7 mouse cellular contexts compared by ENCODE assay signal in the genomic region with DNA sequence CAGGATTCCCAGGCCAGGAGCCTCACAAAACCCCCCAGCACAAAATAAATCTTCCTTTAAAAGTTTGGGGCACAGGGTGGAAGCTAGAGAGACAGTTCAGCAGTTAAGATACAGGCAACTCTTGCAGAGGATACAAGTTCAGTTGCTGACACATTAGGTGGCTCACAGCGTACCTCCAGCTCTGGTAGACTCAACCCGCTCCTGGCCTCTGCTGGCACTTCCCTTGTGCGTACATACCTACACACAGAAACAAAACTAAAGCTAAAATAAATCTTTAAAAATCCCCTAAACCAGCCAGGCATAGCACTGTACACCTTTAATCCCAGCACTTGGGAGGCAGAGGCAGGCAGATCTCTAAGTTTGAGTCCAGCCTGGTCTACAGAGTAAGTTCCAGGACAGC.
"Had no signal": no experiment of that assay in that cellular context is flagged by ENCODE, and none has a peak within 500 bp of the region (broad histone marks: within the 10 kb centered on the region; RNA-seq: fewer than 3 reads in every experiment).

No protein-coding gene starts in this region.

- H3K4me2 ChIP-seq: liver, embryonic 11.5 days; liver, embryonic 15.5 days; midbrain, embryonic 13.5 days; neural tube, embryonic 15.5 days had no signal

- H3K4me3 ChIP-seq: liver, embryonic 15.5 days; midbrain, embryonic 13.5 days; neural tube, embryonic 15.5 days had no signal

- H3K36me3 ChIP-seq: liver, embryonic 15.5 days; midbrain, embryonic 13.5 days; neural tube, embryonic 15.5 days had no signal

- H3K27ac ChIP-seq: liver, embryonic 15.5 days; midbrain, embryonic 13.5 days; neural tube, embryonic 15.5 days had no signal

- DNase-seq: lung, adult 2 months; right cerebral cortex, postnatal 25 days; thymus, postnatal 36 days had no signal

- H3K9me3 ChIP-seq: liver, embryonic 15.5 days; midbrain, embryonic 13.5 days; neural tube, embryonic 15.5 days had no signal

- H3K27me3 ChIP-seq: midbrain, embryonic 13.5 days; neural tube, embryonic 15.5 days had no signal

- H3K9ac ChIP-seq: liver, embryonic 15.5 days; midbrain, embryonic 13.5 days; neural tube, embryonic 15.5 days had no signal
